Mouse (Mus musculus) lung, postnatal 0 days (tissue): ENCODE data around the gene Stfa2. TPM values are rescaled to one million over a fixed set of nuclear protein-coding genes. Genes with fewer than 3 reads are reported as not detected.
"Not testable (repeated sequence)": the region's sequence is repeated elsewhere in the genome, so short reads cannot be mapped to it uniquely, and the experiment has no call there.

Source experiments
- ATAC-seq: fragments of 200-750 bp; cut with Nextera tagmentation; 2 replicates; pipeline ENCODE4 v1.8.0; 2017; ENCODE audit warnings: moderate library complexity
- DNase-seq: peaks from one replicate; pipeline ENCODE4 v3.0.0-alpha.2; 2016; ENCODE audit warnings: low spot score
- H3K27ac ChIP-seq: fragments of 300-500 bp; sonication (generic); 2 replicates; pipeline ENCODE4 v1.5.1; 2014; ENCODE audit warnings: antibody characterized with exemption, mild to moderate bottlenecking, low read length, mixed read lengths
- H3K27me3 ChIP-seq: fragments of 300-500 bp; sonication (generic); replicated peaks from 2 replicates; pipeline ENCODE4 v1.6.1; 2014; ENCODE audit warnings: low read length, mixed read lengths; ENCODE audit not compliant: insufficient read depth
- H3K36me3 ChIP-seq: fragments of 300-500 bp; sonication (generic); 2 replicates; pipeline ENCODE4 v1.6.1; 2014; ENCODE audit warnings: low read length, mixed read lengths; ENCODE audit not compliant: insufficient read depth
- H3K4me1 ChIP-seq: fragments of 300-500 bp; sonication (generic); 2 replicates; pipeline ENCODE4 v1.6.1; 2014; ENCODE audit warnings: antibody characterized with exemption, low read depth, low read length, mixed read lengths; ENCODE audit not compliant: insufficient read depth
- H3K4me2 ChIP-seq: fragments of 300-500 bp; sonication (generic); replicated peaks from 2 replicates; pipeline ENCODE4 v1.6.1; 2014; ENCODE audit warnings: low read depth, mild to moderate bottlenecking, low read length, moderate library complexity, mixed read lengths
- H3K4me3 ChIP-seq: fragments of 300-500 bp; sonication (generic); 2 replicates; pipeline ENCODE4 v1.5.1; 2014; ENCODE audit warnings: low read depth, low read length
- H3K9ac ChIP-seq: fragments of 300-500 bp; sonication (generic); replicated peaks from 2 replicates; pipeline ENCODE4 v1.6.1; 2014; ENCODE audit warnings: low read depth, mild to moderate bottlenecking
- H3K9me3 ChIP-seq: fragments of 300-500 bp; sonication (generic); 2 replicates; pipeline ENCODE4 v1.6.1; 2016; ENCODE audit warnings: low read length, mixed read lengths
- CTCF ChIP-seq: IDR thresholded peaks from 2 replicates; pipeline ENCODE4 v1.5.1; 2016; ENCODE audit warnings: antibody characterized with exemption, mild to moderate bottlenecking
- EP300 ChIP-seq: IDR thresholded peaks from 2 replicates; pipeline ENCODE4 v1.6.1; 2016; ENCODE audit warnings: antibody characterized with exemption, mild to moderate bottlenecking, control low read depth
- WGBS: fragments of 180-500 bp; shearing (Covaris S2); extraction: QIAGEN DNeasy Blood & Tissue Kit; methylation state at CpG from one replicate; pipeline ENCODE4 v1.1.7; 2014; 5-methylcytosine and 5-hydroxymethylcytosine counted together
- polyA plus RNA-seq: library from polyadenylated mRNA; unstranded; fragments of >200 nt; fragmentation: Nextera tagmentation; extraction: Ambion mirVana; gene quantifications from 2 replicates; pipeline ENCODE4 v1.2.1, GENCODE M21; 2015

Gene Stfa2
- 19.8 and 20.5 TPM in 2 replicates for polyA plus RNA-seq

DNA sequence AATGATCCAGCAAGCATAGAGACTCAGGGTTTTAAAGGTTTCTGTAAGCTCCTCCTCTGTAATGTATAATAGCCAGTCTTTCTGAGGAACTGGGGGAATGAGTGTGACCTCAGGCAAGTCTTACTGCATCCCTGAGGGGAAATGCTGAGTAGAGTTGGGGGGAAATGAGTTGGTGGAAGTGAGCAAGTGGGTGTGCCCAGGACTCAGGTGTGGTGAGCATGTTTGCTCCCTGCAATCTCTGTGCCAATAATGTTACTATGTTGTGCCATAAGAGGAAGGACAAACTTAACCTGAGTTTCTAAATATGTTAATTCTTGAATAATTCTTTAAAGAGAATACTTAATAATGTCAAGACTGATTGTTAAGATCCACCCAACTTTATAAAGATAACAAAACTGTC, at the start of gene Stfa2:
Gene Stfa2 (minus strand): TSS at position 101 of the 400 bp plus-strand sequence.
- ATAC-seq: no peak
- no peak for TF ChIP-seq CTCF
- no peak for TF ChIP-seq EP300

DNA sequence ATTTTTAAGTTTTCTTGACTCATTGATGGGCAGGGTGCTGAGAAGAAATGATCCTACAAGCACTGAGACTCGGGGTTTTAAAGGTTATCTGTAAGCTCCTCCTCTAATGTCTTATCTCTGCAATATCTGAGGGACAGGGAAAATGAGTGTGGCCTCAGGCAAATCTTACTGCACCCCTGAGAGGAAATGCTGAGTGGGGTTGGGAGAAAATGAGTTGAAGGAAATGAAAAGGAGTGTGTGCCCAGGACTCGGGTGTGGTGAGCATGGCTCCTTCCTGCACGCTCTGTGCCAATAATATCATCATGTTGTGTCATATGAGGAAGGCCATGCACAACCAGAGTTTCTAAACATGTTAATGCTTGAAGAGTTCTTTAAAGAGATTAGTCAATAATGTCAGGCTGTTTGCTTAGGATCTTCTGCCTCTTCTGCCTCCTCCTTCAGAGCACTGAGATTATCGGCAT, 47.1 kb upstream of the Stfa2 start, which contains the start of gene Stfa3:
Gene Stfa3 (minus strand): TSS at position 51 of the 461 bp plus-strand sequence.
- Histone ChIP-seq H3K4me3 (no peak within 1 kb of the TSS), H3K9me3 (no peaks in the 10 kb centered on the region), H3K9ac (no peak within 1 kb of the TSS), H3K36me3 (no peaks in the 10 kb centered on the region), H3K27ac (no peak within 1 kb of the TSS), H3K27me3 (no peaks in the 10 kb centered on the region), H3K4me2 (no peak within 1 kb of the TSS), H3K4me1 (no peaks in the 10 kb centered on the region)
- 58% methylated on average over 4 of the region's 4 CpGs for WGBS
- TF ChIP-seq CTCF: no peak
- TF ChIP-seq EP300: no peak
- ATAC-seq: no peak
- peak; percentile 9 for DNase-seq

More for the DNA sequence above, at the start of gene Stfa2:
- no peaks in the 10 kb centered on the region for H3K9me3 ChIP-seq
- no peak for DNase-seq
- H3K9ac ChIP-seq: no peak within 1 kb of the TSS
- H3K36me3 ChIP-seq: no peaks in the 10 kb centered on the region
- H3K27me3 ChIP-seq: no peaks in the 10 kb centered on the region
- no peaks in the 10 kb centered on the region for H3K4me1 ChIP-seq
- H3K4me3 ChIP-seq: no peak within 1 kb of the TSS
- no peak within 1 kb of the TSS for H3K4me2 ChIP-seq
- H3K27ac ChIP-seq: no peak within 1 kb of the TSS

GRCm38 (mm10) chr16:36420979-36421378, 12.7 kb upstream of the Stfa2 start:
- not testable (repeated sequence) for H3K36me3 ChIP-seq, H3K9ac ChIP-seq, H3K4me3 ChIP-seq, ATAC-seq, H3K27ac ChIP-seq, H3K4me1 ChIP-seq, DNase-seq, H3K27me3 ChIP-seq, H3K9me3 ChIP-seq, H3K4me2 ChIP-seq
- WGBS: 66% methylated on average over 1 of the region's 1 CpGs

GRCm38 (mm10) chr16:36389060-36389459, 19.2 kb downstream of the Stfa2 start:
- Histone ChIP-seq H3K4me2 (no peak overlapping the region), H3K27me3 (no peaks in the 10 kb centered on the region), H3K27ac (no peak overlapping the region), H3K9ac (no peak overlapping the region), H3K36me3 (no peaks in the 10 kb centered on the region), H3K4me3 (no peak overlapping the region), H3K9me3 (no peaks in the 10 kb centered on the region), H3K4me1 (no peaks in the 10 kb centered on the region)
- DNase-seq: no peak
- ATAC-seq: no peak
- TF ChIP-seq EP300 (no peak), CTCF (no peak)
- 11% methylated on average over 4 of the region's 4 CpGs for WGBS

- WGBS: 66% methylated on average over 3 of the region's 3 CpGs
- H3K4me3 ChIP-seq: not testable (repeated sequence)
Measured at GRCm38 (mm10) chr16:36367648-36368047, 40.6 kb downstream of the Stfa2 start, which contains the start of gene BC100530. Gene BC100530, minus strand, starts transcription at chr16:36367748.

More at GRCm38 (mm10) chr16:36367648-36368047, 40.6 kb downstream of the Stfa2 start, which contains the start of gene BC100530:
- DNase-seq, ATAC-seq, H3K36me3 ChIP-seq, H3K27ac ChIP-seq, H3K4me2 ChIP-seq, H3K27me3 ChIP-seq, H3K4me1 ChIP-seq, H3K9ac ChIP-seq, H3K9me3 ChIP-seq: not testable (repeated sequence)

Other genes starting within 250 kb of the Stfa2 start
- gene Gm5483, start 224.2 kb downstream of the Stfa2 start, polyA plus RNA-seq: 45.8 and 58.3 TPM in 2 replicates
- 5.7 and 5.8 TPM in 2 replicates for gene Gm5416, start 198.1 kb downstream of the Stfa2 start, polyA plus RNA-seq
- gene 2010005H15Rik, start 187.0 kb downstream of the Stfa2 start, polyA plus RNA-seq: 19.0 and 24.4 TPM in 2 replicates
- gene Stfa1, start 131.5 kb downstream of the Stfa2 start, polyA plus RNA-seq: 83.8 and 88.0 TPM in 2 replicates
- gene BC117090, start 74.1 kb downstream of the Stfa2 start, polyA plus RNA-seq: 0.67 TPM in 1 of 2 replicates, not detected in the other
- gene BC100530, start 40.7 kb downstream of the Stfa2 start, polyA plus RNA-seq: 54.2 and 65.9 TPM in 2 replicates
- 14.5 and 16.1 TPM in 2 replicates for gene Stfa3, start 46.9 kb upstream of the Stfa2 start, polyA plus RNA-seq
- gene Casr, start 153.7 kb upstream of the Stfa2 start, polyA plus RNA-seq: 0.12 TPM in 1 of 2 replicates, not detected in the other